Mouse (Mus musculus) embryonic facial prominence, embryonic 12.5 days (tissue): ENCODE data around the gene Prickle4. TPM values are rescaled to one million over a fixed set of nuclear protein-coding genes. Genes with fewer than 3 reads are reported as not detected.

Source experiments
- ATAC-seq: fragments of 200-750 bp; cut with Nextera tagmentation; 2 replicates; pipeline ENCODE4 v1.8.0; 2017; ENCODE audit not compliant: insufficient number of reproducible peaks, insufficient read depth, low FRiP score, low TSS enrichment
- H3K27ac ChIP-seq: fragments of 300-500 bp; sonication (generic); 2 replicates; pipeline ENCODE4 v1.5.1; 2016; ENCODE audit warnings: mild to moderate bottlenecking
- H3K27me3 ChIP-seq: fragments of 300-500 bp; sonication (generic); 2 replicates; pipeline ENCODE4 v1.6.1; 2016; ENCODE audit warnings: mild to moderate bottlenecking, moderate library complexity
- H3K36me3 ChIP-seq: fragments of 300-500 bp; sonication (generic); 2 replicates; pipeline ENCODE4 v1.6.1; 2016; ENCODE audit warnings: mild to moderate bottlenecking
- H3K4me1 ChIP-seq: fragments of 300-500 bp; sonication (generic); 2 replicates; pipeline ENCODE4 v1.6.1; 2016
- H3K4me2 ChIP-seq: fragments of 300-500 bp; sonication (generic); replicated peaks from 2 replicates; pipeline ENCODE4 v1.6.1; 2016; ENCODE audit warnings: mild to moderate bottlenecking, moderate library complexity
- H3K4me3 ChIP-seq: fragments of 300-500 bp; sonication (generic); 2 replicates; pipeline ENCODE4 v1.5.1; 2016; ENCODE audit warnings: mild to moderate bottlenecking
- H3K9ac ChIP-seq: fragments of 300-500 bp; sonication (generic); 2 replicates; pipeline ENCODE4 v1.6.1; 2016; ENCODE audit warnings: mild to moderate bottlenecking, moderate library complexity
- H3K9me3 ChIP-seq: fragments of 300-500 bp; sonication (generic); 2 replicates; pipeline ENCODE4 v1.6.1; 2016; ENCODE audit warnings: mild to moderate bottlenecking, moderate library complexity
- WGBS: fragments of 180-500 bp; shearing (Covaris S2); methylation state at CpG from one replicate; pipeline ENCODE4 v1.1.7; 2016; 5-methylcytosine and 5-hydroxymethylcytosine counted together
- polyA plus RNA-seq: library from polyadenylated mRNA; unstranded; fragments of >200 nt; fragmentation: Nextera tagmentation; extraction: Ambion mirVana; gene quantifications from 2 replicates; pipeline ENCODE4 v1.2.1, GENCODE M21; 2016

Gene Prickle4
- polyA plus RNA-seq, 1 experiment from 2014 or later = 1.2 TPM

- ATAC-seq = no peak
- 52% methylated on average over 24 of the region's 24 CpGs for WGBS
These were observed 36.4 kb upstream of the Prickle4 start for GRCm38 (mm10) chr17:47730633-47731575.

GRCm38 (mm10) chr17:47726566-47726965 is 32.0 kb upstream of the Prickle4 start, which contains the start of gene Pgc:
TSS of gene Pgc (plus strand) at chr17:47726842.
- no peak for ATAC-seq
- H3K36me3 ChIP-seq = no peaks in the 10 kb centered on the region

More at GRCm38 (mm10) chr17:47730633-47731575, 36.4 kb upstream of the Prickle4 start:
- Histone ChIP-seq H3K9me3 (no peaks in the 10 kb centered on the region), H3K27me3 (0 out of 2 replicates have a peak, but pooled peaks cover 3% of the 10 kb centered on the region), H3K4me3 (no peak overlapping the region), H3K36me3 (no peaks in the 10 kb centered on the region), H3K4me2 (no peak overlapping the region), H3K9ac (no peak overlapping the region), H3K27ac (no peak overlapping the region), H3K4me1 (no peaks in the 10 kb centered on the region)

DNA sequence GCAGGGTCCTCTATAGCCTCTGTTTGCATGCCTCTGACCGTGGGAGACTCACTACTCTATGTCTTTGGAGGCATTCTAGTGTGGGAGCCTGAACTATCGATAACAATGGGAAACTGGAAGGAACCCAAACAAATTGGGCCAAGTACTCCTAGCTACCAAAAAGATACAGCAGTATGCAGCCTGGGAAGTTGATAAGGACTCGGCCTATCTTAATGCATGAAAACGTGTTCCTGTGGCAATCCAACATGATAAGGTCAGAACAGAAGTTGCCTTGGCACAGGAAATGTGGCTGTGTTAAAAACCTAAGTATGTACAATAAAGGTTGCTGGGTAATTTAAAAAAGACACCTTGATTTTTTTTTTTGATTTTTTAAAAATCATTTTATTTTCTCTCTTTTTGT is 26.6 kb upstream of the Prickle4 start:
- no peak for ATAC-seq
- 83% methylated on average over 4 of the region's 4 CpGs for WGBS
- H3K27ac ChIP-seq = no peak overlapping the region
- H3K4me1 ChIP-seq = no peaks in the 10 kb centered on the region
- no peaks in the 10 kb centered on the region for H3K27me3 ChIP-seq
- H3K9me3 ChIP-seq = no peaks in the 10 kb centered on the region
- H3K4me3 ChIP-seq = no peak overlapping the region
- H3K4me2 ChIP-seq = no peak overlapping the region
- no peak overlapping the region for H3K9ac ChIP-seq
- H3K36me3 ChIP-seq = no peaks in the 10 kb centered on the region

More at GRCm38 (mm10) chr17:47726566-47726965, 32.0 kb upstream of the Prickle4 start, which contains the start of gene Pgc:
- no peak within 1 kb of the TSS for H3K4me2 ChIP-seq
- H3K9ac ChIP-seq = no peak within 1 kb of the TSS
- no peaks in the 10 kb centered on the region for H3K4me1 ChIP-seq
- H3K4me3 ChIP-seq = no peak within 1 kb of the TSS
- H3K9me3 ChIP-seq = no peaks in the 10 kb centered on the region
- WGBS = 79% methylated on average over 11 of the region's 11 CpGs
- H3K27ac ChIP-seq = no peak within 1 kb of the TSS
- H3K27me3 ChIP-seq = no peaks in the 10 kb centered on the region

DNA sequence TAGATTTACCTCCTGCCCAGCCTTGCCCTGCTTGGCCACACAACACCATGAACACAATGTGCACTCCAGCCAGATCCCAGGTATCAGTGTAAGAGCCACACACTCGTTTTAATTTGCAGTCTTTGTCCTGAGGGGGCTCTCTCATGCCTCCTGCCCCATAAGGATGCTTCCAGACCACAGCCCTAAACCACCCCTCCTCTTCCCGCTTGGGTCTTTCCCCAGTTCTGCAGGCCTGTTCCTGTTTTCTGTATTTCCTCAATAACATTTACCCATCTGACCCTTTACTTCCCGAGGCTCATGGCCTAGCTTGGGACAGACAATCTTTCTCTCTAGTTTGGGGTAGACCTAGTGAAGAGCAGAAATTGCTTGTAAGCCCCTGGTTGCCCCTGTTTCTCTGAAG is 20.5 kb upstream of the Prickle4 start:
- Histone ChIP-seq H3K9ac (no peak overlapping the region), H3K9me3 (no peaks in the 10 kb centered on the region), H3K4me1 (no peaks in the 10 kb centered on the region), H3K36me3 (no peaks in the 10 kb centered on the region), H3K27me3 (no peaks in the 10 kb centered on the region), H3K4me2 (no peak overlapping the region), H3K27ac (no peak overlapping the region), H3K4me3 (no peak overlapping the region)
- WGBS = 63% methylated on average over 3 of the region's 3 CpGs
- ATAC-seq = no peak

- H3K4me2 ChIP-seq = 0 out of 2 replicates have a peak overlapping the region, but pooled peaks have one; percentile 7
- WGBS = 45% methylated on average over 13 of the region's 22 CpGs
These were observed 18.5 kb upstream of the Prickle4 start for GRCm38 (mm10) chr17:47712889-47713571.

GRCm38 (mm10) chr17:47711883-47712282 is 17.3 kb upstream of the Prickle4 start:
- H3K36me3 ChIP-seq = no peaks in the 10 kb centered on the region
- ATAC-seq = no peak
- no peak overlapping the region for H3K4me2 ChIP-seq
- no peak overlapping the region for H3K4me3 ChIP-seq
- 56% methylated on average over 6 of the region's 6 CpGs for WGBS
- no peaks in the 10 kb centered on the region for H3K27me3 ChIP-seq
- H3K9ac ChIP-seq = no peak overlapping the region
- no peaks in the 10 kb centered on the region for H3K9me3 ChIP-seq
- no peak overlapping the region for H3K27ac ChIP-seq
- H3K4me1 ChIP-seq = no peaks in the 10 kb centered on the region

More at GRCm38 (mm10) chr17:47712889-47713571, 18.5 kb upstream of the Prickle4 start:
- H3K27ac ChIP-seq = 0 out of 2 replicates have a peak overlapping the region, but pooled peaks have one; percentile 11
- ATAC-seq = no peak
- no peaks in the 10 kb centered on the region for H3K4me1 ChIP-seq
- H3K9me3 ChIP-seq = no peaks in the 10 kb centered on the region
- 0 out of 2 replicates have a peak overlapping the region, but pooled peaks have one; percentile 19 for H3K9ac ChIP-seq
- no peaks in the 10 kb centered on the region for H3K27me3 ChIP-seq
- no peak overlapping the region for H3K4me3 ChIP-seq
- no peaks in the 10 kb centered on the region for H3K36me3 ChIP-seq

- no peaks in the 10 kb centered on the region for H3K4me1 ChIP-seq
- H3K9ac ChIP-seq = no peak overlapping the region
- ATAC-seq = no peak
- no peak overlapping the region for H3K27ac ChIP-seq
- no peak overlapping the region for H3K4me2 ChIP-seq
- no peak overlapping the region for H3K4me3 ChIP-seq
- H3K36me3 ChIP-seq = no peaks in the 10 kb centered on the region
- H3K27me3 ChIP-seq = no peaks in the 10 kb centered on the region
- 79% methylated on average over 3 of the region's 3 CpGs for WGBS
- H3K9me3 ChIP-seq = no peaks in the 10 kb centered on the region
These were observed 15.5 kb upstream of the Prickle4 start for GRCm38 (mm10) chr17:47710036-47710435.

DNA sequence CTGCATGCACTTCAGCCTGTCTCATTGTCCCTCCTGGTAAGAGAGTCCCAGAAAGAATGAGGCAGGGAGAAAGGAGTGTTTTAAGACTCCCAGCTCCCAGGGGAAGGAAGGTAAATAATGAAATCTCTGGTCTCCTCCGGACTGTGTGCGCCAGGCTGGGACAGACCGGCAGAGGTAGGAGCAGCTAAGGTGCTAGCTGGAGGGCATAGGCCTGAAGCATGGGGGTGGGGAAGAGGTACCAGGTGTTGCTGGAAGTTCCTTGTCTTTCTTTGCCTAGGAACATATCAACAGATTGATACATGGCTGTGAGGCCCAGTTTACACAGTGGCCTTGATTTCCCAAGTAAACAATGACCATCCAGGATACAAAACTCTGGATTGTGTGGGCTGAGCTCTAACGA is 14.4 kb upstream of the Prickle4 start:
- Histone ChIP-seq H3K4me1 (no peaks in the 10 kb centered on the region), H3K9ac (no peak overlapping the region), H3K27me3 (no peaks in the 10 kb centered on the region), H3K36me3 (no peaks in the 10 kb centered on the region), H3K4me3 (no peak overlapping the region), H3K4me2 (no peak overlapping the region), H3K27ac (no peak overlapping the region), H3K9me3 (no peaks in the 10 kb centered on the region)
- no peak for ATAC-seq
- 78% methylated on average over 4 of the region's 4 CpGs for WGBS

DNA sequence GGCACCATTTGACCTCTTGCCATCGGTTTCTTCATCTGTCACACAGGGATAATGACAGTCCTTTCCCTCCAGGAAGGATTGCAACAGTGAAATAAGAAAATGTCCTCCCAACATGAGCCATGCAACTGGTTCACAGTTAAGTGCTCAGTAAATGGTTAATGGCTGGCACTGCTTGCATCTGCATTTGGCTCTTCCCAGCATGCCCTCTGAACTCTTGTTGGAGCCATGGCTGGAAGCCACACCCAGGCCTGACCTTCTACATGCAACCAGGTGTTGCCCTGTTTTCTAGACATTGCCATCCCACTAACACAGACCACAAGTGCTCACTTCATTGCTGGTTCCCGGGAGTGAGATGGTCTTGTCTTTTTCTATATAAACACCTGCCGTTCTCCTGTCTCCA is 13.4 kb upstream of the Prickle4 start:
- H3K27me3 ChIP-seq = peaks cover 9% of the 10 kb centered on the region
- no peak overlapping the region for H3K27ac ChIP-seq
- H3K4me2 ChIP-seq = no peak overlapping the region
- H3K4me3 ChIP-seq = no peak overlapping the region
- peaks cover 5% of the 10 kb centered on the region; the same call in 1 of the 2 replicates for H3K4me1 ChIP-seq
- H3K36me3 ChIP-seq = peaks cover 9% of the 10 kb centered on the region
- no peak for ATAC-seq
- no peak overlapping the region for H3K9ac ChIP-seq
- no peaks in the 10 kb centered on the region for H3K9me3 ChIP-seq
- 80% methylated on average over 3 of the region's 3 CpGs for WGBS

GRCm38 (mm10) chr17:47706196-47706595 is 11.7 kb upstream of the Prickle4 start:
- no peak overlapping the region for H3K4me3 ChIP-seq
- no peak overlapping the region for H3K9ac ChIP-seq
- no peaks in the 10 kb centered on the region for H3K9me3 ChIP-seq
- no peak overlapping the region for H3K4me2 ChIP-seq
- peaks cover 11% of the 10 kb centered on the region; the same call in 1 of the 2 replicates for H3K4me1 ChIP-seq
- no peak overlapping the region for H3K27ac ChIP-seq
- WGBS = 59% methylated on average over 1 of the region's 1 CpGs
- peaks cover 24% of the 10 kb centered on the region for H3K36me3 ChIP-seq
- ATAC-seq = no peak
- H3K27me3 ChIP-seq = peaks cover 15% of the 10 kb centered on the region

GRCm38 (mm10) chr17:47704692-47705091 is 10.2 kb upstream of the Prickle4 start:
- WGBS = 75% methylated on average over 4 of the region's 4 CpGs
- ATAC-seq = no peak
- H3K4me2 ChIP-seq = no peak overlapping the region
- peaks cover 37% of the 10 kb centered on the region for H3K36me3 ChIP-seq
- H3K9ac ChIP-seq = no peak overlapping the region
- H3K27ac ChIP-seq = no peak overlapping the region
- H3K4me1 ChIP-seq = peaks cover 11% of the 10 kb centered on the region; the same call in 1 of the 2 replicates
- peaks cover 15% of the 10 kb centered on the region for H3K27me3 ChIP-seq
- H3K9me3 ChIP-seq = no peaks in the 10 kb centered on the region
- H3K4me3 ChIP-seq = no peak overlapping the region
